Comparison of ENCODE assay signal across 9 mouse cellular contexts in the genomic region with DNA sequence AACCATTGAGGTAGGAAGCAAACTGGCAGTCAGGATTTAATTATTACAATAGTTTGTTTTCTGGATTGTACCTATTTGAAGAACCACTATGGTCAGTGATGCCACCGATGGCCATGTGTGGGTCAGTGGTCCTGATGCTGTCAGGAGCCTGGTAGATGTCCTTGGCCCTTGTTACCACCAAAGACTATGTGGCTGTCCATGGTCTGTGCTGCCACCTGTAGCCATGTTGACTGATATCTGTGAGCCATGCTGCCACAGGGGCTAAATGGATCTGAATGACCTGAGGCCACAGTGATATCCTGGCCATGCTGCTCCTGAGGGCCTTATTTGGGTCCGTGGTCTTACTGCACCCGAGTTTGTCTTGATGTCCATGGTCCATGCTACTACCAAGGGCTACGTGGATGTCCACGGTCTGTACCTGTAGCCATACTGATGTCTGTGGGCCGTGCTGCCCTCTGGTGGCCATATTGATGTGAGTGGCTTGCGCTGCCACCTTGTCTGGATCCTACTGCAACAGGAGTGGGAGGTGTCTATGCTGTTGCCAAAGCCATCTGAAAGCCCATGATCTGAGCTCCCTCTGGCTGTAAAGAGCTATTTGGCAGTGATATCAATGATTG. TPM values are rescaled to one million over a fixed set of nuclear protein-coding genes. Genes with fewer than 3 reads are reported as not detected.
DNase-seq lines count a peak whose midpoint lies in the region; ATAC-seq and TF ChIP-seq lines count a peak whose summit lies in the region.
"Had no signal": no experiment of that assay in that cellular context is flagged by ENCODE, and none has a peak within 500 bp of the region (broad histone marks: within the 10 kb centered on the region; RNA-seq: fewer than 3 reads in every experiment).

No protein-coding gene starts in this region.

- DNase-seq in testis, postnatal 14 days (ENCODE audit: low spot score): no peak
- peak; percentile 71 for DNase-seq in adrenal gland, postnatal 10 days
- DNase-seq in embryonic facial prominence, embryonic 11.5 days (ENCODE audit: low spot score): peak; percentile 56
- DNase-seq in kidney, adult 18-20 months: peak; percentile 69
- peak; percentile 46 for DNase-seq in lung, embryonic 14.5 days
- peak; percentile 58 to 61 for DNase-seq in right cerebral cortex, adult 2 months (ENCODE audit: low spot score in 2 of 2)
- DNase-seq in ovary, postnatal 14 days (ENCODE audit: low spot score): no peak

- no peaks in the 10 kb centered on the region for H3K36me3 ChIP-seq in testis, adult 2 months (ENCODE audit: control insufficient read depth, insufficient read depth, low read length)
- H3K36me3 ChIP-seq in embryonic facial prominence, embryonic 11.5 days (replicated peaks; ENCODE audit: control insufficient read depth, insufficient read depth, low read depth, low read length): no peaks in the 10 kb centered on the region
- H3K36me3 ChIP-seq in lung, embryonic 14.5 days (ENCODE audit: insufficient read depth): no peaks in the 10 kb centered on the region

- no peaks in the 10 kb centered on the region for H3K27me3 ChIP-seq in testis, adult 2 months (ENCODE audit: control insufficient read depth, insufficient read depth, low read length)
- H3K27me3 ChIP-seq in embryonic facial prominence, embryonic 11.5 days (ENCODE audit: control insufficient read depth, insufficient read depth, low read length): peaks cover 15% of the 10 kb centered on the region
- peaks cover 26% of the 10 kb centered on the region for H3K27me3 ChIP-seq in lung, embryonic 14.5 days (ENCODE audit: insufficient read depth, low read length)

- no peak for TF ChIP-seq POLR2A in testis, adult 2 months (IDR thresholded peaks at IDR 0.05; ENCODE audit: control insufficient read depth, low read depth, low read length)

- no peak overlapping the region for H3K4me3 ChIP-seq in testis, adult 2 months (ENCODE audit: control insufficient read depth, low read depth, low read length)
- no peak overlapping the region for H3K4me3 ChIP-seq in embryonic facial prominence, embryonic 11.5 days (ENCODE audit: low read depth, low read length)
- H3K4me3 ChIP-seq in lung, embryonic 14.5 days (ENCODE audit: low read depth, low read length): no peak overlapping the region

- peak; percentile 86; the same call in 1 of the 2 replicates for TF ChIP-seq CTCF in testis, adult 2 months (IDR thresholded peaks at IDR 0.05; ENCODE audit: control insufficient read depth, insufficient read depth, insufficient replicate concordance, low read depth, low read length)
- TF ChIP-seq CTCF in lung, embryonic 14.5 days (IDR thresholded peaks at IDR 0.05; ENCODE audit: low read depth): peak; percentile 68

- H3K4me1 ChIP-seq in testis, adult 2 months (ENCODE audit: control insufficient read depth, insufficient read depth, low read length): no peaks in the 10 kb centered on the region
- no peaks in the 10 kb centered on the region for H3K4me1 ChIP-seq in embryonic facial prominence, embryonic 11.5 days (ENCODE audit: control insufficient read depth, insufficient read depth, low read length)
- no peaks in the 10 kb centered on the region for H3K4me1 ChIP-seq in lung, embryonic 14.5 days (ENCODE audit: insufficient read depth)

- no peak overlapping the region for H3K9ac ChIP-seq in embryonic facial prominence, embryonic 11.5 days (replicated peaks; ENCODE audit: low read length)
- H3K9ac ChIP-seq in lung, embryonic 14.5 days: no peak overlapping the region

- WGBS in embryonic facial prominence, embryonic 11.5 days: 25% methylated on average over 7 of the region's 7 CpGs
- WGBS in lung, embryonic 14.5 days: 30% methylated on average over 7 of the region's 7 CpGs

- peak; percentile 62; the same call in 1 of the 2 replicates for ATAC-seq in embryonic facial prominence, embryonic 11.5 days (replicated peaks; ENCODE audit: insufficient number of reproducible peaks, low FRiP score, low TSS enrichment, low read depth)
- ATAC-seq in lung, embryonic 14.5 days (ENCODE audit: insufficient read depth): no peak

- no peak overlapping the region for H3K4me2 ChIP-seq in embryonic facial prominence, embryonic 11.5 days (ENCODE audit: low read depth, low read length)
- no peak overlapping the region for H3K4me2 ChIP-seq in lung, embryonic 14.5 days

- H3K9me3 ChIP-seq in embryonic facial prominence, embryonic 11.5 days (replicated peaks; ENCODE audit: control insufficient read depth, low read length): no peaks in the 10 kb centered on the region
- H3K9me3 ChIP-seq in lung, embryonic 14.5 days (ENCODE audit: low read depth, low read length): no peaks in the 10 kb centered on the region

- no peak overlapping the region for H3K27ac ChIP-seq in testis, adult 2 months (ENCODE audit: control insufficient read depth, insufficient read depth, low read depth, low read length)
- no peak overlapping the region for H3K27ac ChIP-seq in embryonic facial prominence, embryonic 11.5 days (replicated peaks; ENCODE audit: low read depth, low read length)
- H3K27ac ChIP-seq in lung, embryonic 14.5 days (ENCODE audit: low read depth): no peak overlapping the region

RNA-seq across cellular contexts. Expression of gene Prdm13, which starts 10.0 kb away (rescaled TPM):
- polyA plus RNA-seq in testis, adult 2 months (2012; rRNA removed): not detected in 2 replicates
- total RNA-seq in adrenal gland, postnatal 10 days (2021): not detected
- 0.29 and 0.53 TPM in 2 replicates for polyA plus RNA-seq in embryonic facial prominence, embryonic 11.5 days (2014; fragmentation: Nextera tagmentation; extraction: Ambion mirVana)
- polyA plus RNA-seq in lung, embryonic 14.5 days (2014; fragmentation: Nextera tagmentation; extraction: Ambion mirVana): not detected in 2 replicates
- polyA plus RNA-seq: gonadal fat pad, adult 2 months had no signal

RNA-seq across cellular contexts. Expression of gene Ccnc, which starts 31.8 kb away (rescaled TPM):
- 5.8 and 9.7 TPM in 2 replicates for polyA plus RNA-seq in testis, adult 2 months (2012; rRNA removed)
- 10 to 100 TPM; 20.3 to 21.7 TPM for total RNA-seq in adrenal gland, postnatal 10 days (2021)
- polyA plus RNA-seq in embryonic facial prominence, embryonic 11.5 days (2014; fragmentation: Nextera tagmentation; extraction: Ambion mirVana): 61.3 and 67.5 TPM in 2 replicates
- polyA plus RNA-seq in lung, embryonic 14.5 days (2014; fragmentation: Nextera tagmentation; extraction: Ambion mirVana): 46.8 and 51.1 TPM in 2 replicates

Comparison
In these comparisons a context has a peak if more than half of its experiments do, and no peak if none do; other contexts are left out.
1. DNase-seq: peak in adrenal gland, postnatal 10 days (single experiment), embryonic facial prominence, embryonic 11.5 days (single experiment), kidney, adult 18-20 months (single experiment), lung, embryonic 14.5 days (single experiment) and right cerebral cortex, adult 2 months (2 of 2); none in testis, postnatal 14 days (single experiment) and ovary, postnatal 14 days (single experiment).